Mouse (Mus musculus) lung, postnatal 0 days (tissue): Measurements from ENCODE around the gene Eif4a1.

Experiments
- CTCF ChIP-seq: IDR thresholded peaks from 2 replicates; pipeline ENCODE4 v1.5.1; 2016; ENCODE audit warnings: antibody characterized with exemption, mild to moderate bottlenecking
- EP300 ChIP-seq: IDR thresholded peaks from 2 replicates; pipeline ENCODE4 v1.6.1; 2016; ENCODE audit warnings: antibody characterized with exemption, mild to moderate bottlenecking, control low read depth

DNA sequence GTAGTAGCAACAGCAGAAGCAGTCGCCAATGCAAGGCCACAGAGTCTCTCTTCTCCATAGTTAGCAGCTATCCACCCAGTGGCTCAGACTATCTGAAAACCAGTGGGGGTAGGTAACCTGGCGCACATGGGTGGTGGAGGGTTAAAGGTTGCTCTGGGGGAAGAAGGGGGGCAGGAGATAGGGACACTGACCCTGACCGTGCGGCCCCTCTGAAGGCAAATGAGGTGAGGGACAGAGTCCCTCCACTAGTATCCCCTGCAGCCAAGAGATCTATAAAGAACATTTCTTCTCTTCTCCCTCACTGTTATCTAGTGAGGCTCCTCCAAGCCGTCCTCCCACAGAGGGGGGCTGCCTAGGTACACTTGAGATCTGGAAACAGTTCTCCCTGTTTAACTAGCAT, 54.4 kb downstream of the Eif4a1 start, which contains the start of gene Shbg:
- TF ChIP-seq CTCF (no peak), EP300 (no peak)
